In the genomic region with DNA sequence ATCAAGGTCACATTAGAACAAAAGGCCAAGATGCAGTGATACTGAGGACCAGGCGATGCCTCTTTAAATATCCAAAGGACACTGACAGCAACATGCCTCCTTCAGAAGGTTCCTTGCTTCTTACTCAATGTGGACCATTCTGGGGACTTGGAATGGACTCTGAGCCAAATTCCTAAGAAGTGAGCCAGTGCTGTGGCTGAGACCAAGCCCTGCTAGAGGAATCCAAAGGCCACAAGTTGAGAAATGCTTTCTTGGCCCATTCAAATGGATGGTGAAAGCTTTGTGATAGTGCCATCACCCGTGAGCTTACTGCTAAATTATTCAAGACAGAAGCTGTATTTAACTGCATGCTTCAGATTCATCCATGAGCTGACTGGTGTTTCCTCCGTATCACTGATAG, we compare ENCODE assay signal across 13 mouse cellular contexts.
DNase-seq lines count a peak whose midpoint lies in the region; ATAC-seq and TF ChIP-seq lines count a peak whose summit lies in the region.
"Had no signal": no experiment of that assay in that cellular context is flagged by ENCODE, and none has a peak within 500 bp of the region (broad histone marks: within the 10 kb centered on the region; RNA-seq: fewer than 3 reads in every experiment).

No protein-coding gene starts in this region.

- no peak for TF ChIP-seq POLR2A in kidney, adult 2 months (IDR thresholded peaks at IDR 0.05; ENCODE audit: low read depth, low read length)

- no peak overlapping the region for H3K9ac ChIP-seq in kidney, embryonic 16.5 days (replicated peaks; ENCODE audit: low read length)
- no peak overlapping the region for H3K9ac ChIP-seq in midbrain, embryonic 15.5 days
- H3K9ac ChIP-seq in intestine, embryonic 15.5 days: no peak overlapping the region
- H3K9ac ChIP-seq: midbrain, embryonic 13.5 days had no signal

- WGBS in kidney, adult 2 months: 86% methylated on average over 3 of the region's 3 CpGs
- WGBS in kidney, embryonic 16.5 days: 83% methylated on average over 3 of the region's 3 CpGs
- WGBS in midbrain, embryonic 15.5 days: 49% methylated on average over 3 of the region's 3 CpGs
- 81% methylated on average over 3 of the region's 3 CpGs for WGBS in intestine, embryonic 15.5 days

- H3K36me3 ChIP-seq in kidney, adult 2 months (ENCODE audit: control insufficient read depth, insufficient read depth, low read length): no peaks in the 10 kb centered on the region
- H3K36me3 ChIP-seq in kidney, embryonic 16.5 days (ENCODE audit: insufficient read depth, low read length): no peaks in the 10 kb centered on the region
- H3K36me3 ChIP-seq in midbrain, embryonic 15.5 days (replicated peaks): no peaks in the 10 kb centered on the region
- no peaks in the 10 kb centered on the region for H3K36me3 ChIP-seq in intestine, embryonic 15.5 days
- H3K36me3 ChIP-seq: midbrain, embryonic 13.5 days had no signal

- no peak overlapping the region for H3K27ac ChIP-seq in kidney, adult 2 months (ENCODE audit: insufficient read depth, low read depth, low read length)
- no peak overlapping the region for H3K27ac ChIP-seq in kidney, embryonic 16.5 days (ENCODE audit: low read length)
- H3K27ac ChIP-seq in midbrain, embryonic 15.5 days: no peak overlapping the region
- H3K27ac ChIP-seq in intestine, embryonic 15.5 days: no peak overlapping the region
- H3K27ac ChIP-seq: kidney, postnatal 0 days; macrophage; midbrain, embryonic 13.5 days had no signal

- no peaks in the 10 kb centered on the region for H3K4me1 ChIP-seq in kidney, adult 2 months (ENCODE audit: control insufficient read depth, insufficient read depth, low read length)
- no peaks in the 10 kb centered on the region for H3K4me1 ChIP-seq in kidney, embryonic 16.5 days (ENCODE audit: insufficient read depth, low read length)
- no peaks in the 10 kb centered on the region for H3K4me1 ChIP-seq in midbrain, embryonic 15.5 days
- H3K4me1 ChIP-seq in intestine, embryonic 15.5 days (replicated peaks): no peaks in the 10 kb centered on the region
- H3K4me1 ChIP-seq: midbrain, embryonic 13.5 days had no signal

- TF ChIP-seq CTCF in kidney, adult 2 months (conservative IDR thresholded peaks at IDR 0.05; ENCODE audit: insufficient read depth, insufficient read length, low read depth, low read length): no peak

- ATAC-seq in kidney, embryonic 16.5 days (ENCODE audit: low FRiP score, low TSS enrichment): no peak
- ATAC-seq in midbrain, embryonic 15.5 days (replicated peaks): no peak
- no peak for ATAC-seq in intestine, embryonic 15.5 days
- ATAC-seq: midbrain, embryonic 13.5 days had no signal

- no peaks in the 10 kb centered on the region; the same call in 1 of the 2 replicates for H3K9me3 ChIP-seq in kidney, embryonic 16.5 days (ENCODE audit: low read length)
- H3K9me3 ChIP-seq in midbrain, embryonic 15.5 days: no peaks in the 10 kb centered on the region
- no peaks in the 10 kb centered on the region for H3K9me3 ChIP-seq in intestine, embryonic 15.5 days
- H3K9me3 ChIP-seq: midbrain, embryonic 13.5 days had no signal

- H3K4me3 ChIP-seq in kidney, adult 2 months (ENCODE audit: insufficient read depth, low read depth, low read length): no peak overlapping the region
- H3K4me3 ChIP-seq in kidney, embryonic 16.5 days (ENCODE audit: low read length): no peak overlapping the region
- no peak overlapping the region for H3K4me3 ChIP-seq in midbrain, embryonic 15.5 days
- no peak overlapping the region for H3K4me3 ChIP-seq in intestine, embryonic 15.5 days (replicated peaks)
- H3K4me3 ChIP-seq: midbrain, embryonic 13.5 days had no signal

- H3K27me3 ChIP-seq in kidney, adult 2 months (replicated peaks; ENCODE audit: control insufficient read depth, insufficient read depth, low read length): no peaks in the 10 kb centered on the region; the same call in 1 of the 2 replicates
- H3K27me3 ChIP-seq in kidney, embryonic 16.5 days (ENCODE audit: insufficient read depth, low read length): no peaks in the 10 kb centered on the region
- H3K27me3 ChIP-seq in midbrain, embryonic 15.5 days (replicated peaks): no peaks in the 10 kb centered on the region
- no peaks in the 10 kb centered on the region for H3K27me3 ChIP-seq in intestine, embryonic 15.5 days (replicated peaks)
- H3K27me3 ChIP-seq: midbrain, embryonic 13.5 days had no signal

- H3K4me2 ChIP-seq in kidney, embryonic 16.5 days (replicated peaks; ENCODE audit: low read depth, low read length): no peak overlapping the region
- no peak overlapping the region for H3K4me2 ChIP-seq in midbrain, embryonic 15.5 days
- no peak overlapping the region for H3K4me2 ChIP-seq in intestine, embryonic 15.5 days (replicated peaks)
- H3K4me2 ChIP-seq: liver, embryonic 11.5 days; midbrain, embryonic 13.5 days had no signal

- peak; percentile 19 for DNase-seq in kidney, adult 2 months
- peak; percentile 11 for DNase-seq in ZHBTc4 (ENCODE audit: low read depth, low spot score)
- DNase-seq in gastrocnemius, adult 8-10 months (ENCODE audit: low spot score in 2 of 2): peak; percentile 12 to 22
- DNase-seq in lung, postnatal 36 days: peak; percentile 53
- DNase-seq: cerebellum, adult 9-10 months; right cerebral cortex, postnatal 4 days had no signal
